Mouse (Mus musculus): Measurements from ENCODE around the gene Tnp2.
A peak's percentile ranks its signal among the peaks of the same experiment; 100 is the strongest.
"Not testable (repeated sequence)": the region's sequence is repeated elsewhere in the genome, so short reads cannot be mapped to it uniquely, and the experiment has no call there.

The Tnp2 gene

GRCm38 (mm10) chr16:10788271-10788670 is at the start of gene Tnp2:
Tnp2 (minus strand) TSS chr16:10788660.
- no peak for DNase-seq (ENCODE audit: low spot score in 2 of 2)

GRCm38 (mm10) chr16:10837903-10838302 is 49.4 kb upstream of the Tnp2 start:
- DNase-seq (ENCODE audit: low spot score in 2 of 2), result no peak

GRCm38 (mm10) chr16:10837250-10837649 is 48.8 kb upstream of the Tnp2 start:
- no peak for DNase-seq (ENCODE audit: low spot score in 2 of 2)

- no peak for DNase-seq (ENCODE audit: low spot score in 2 of 2)
Observed at GRCm38 (mm10) chr16:10836388-10836787, 47.9 kb upstream of the Tnp2 start.

GRCm38 (mm10) chr16:10834911-10835587 is 46.6 kb upstream of the Tnp2 start, which contains the start of gene Rmi2:
Rmi2 (plus strand) TSS chr16:10835059.
- DNase-seq (ENCODE audit: low spot score in 2 of 2), result peak; percentile 49 to 67

- DNase-seq (ENCODE audit: low spot score in 2 of 2), result no peak
Observed at GRCm38 (mm10) chr16:10834542-10834910, 46.1 kb upstream of the Tnp2 start.

GRCm38 (mm10) chr16:10828461-10828805 is 40.0 kb upstream of the Tnp2 start:
- no peak for DNase-seq (ENCODE audit: low spot score in 2 of 2)

- DNase-seq (ENCODE audit: low spot score in 2 of 2), result no peak
Observed at GRCm38 (mm10) chr16:10827766-10828460, 39.5 kb upstream of the Tnp2 start.

- DNase-seq (ENCODE audit: low spot score in 2 of 2), result no peak
Observed at GRCm38 (mm10) chr16:10827269-10827668, 38.8 kb upstream of the Tnp2 start.

- DNase-seq (ENCODE audit: low spot score in 2 of 2), result no peak
Observed at GRCm38 (mm10) chr16:10825840-10826239, 37.4 kb upstream of the Tnp2 start.

- DNase-seq (ENCODE audit: low spot score in 2 of 2), result no peak
Observed at GRCm38 (mm10) chr16:10824536-10824935, 36.1 kb upstream of the Tnp2 start.

GRCm38 (mm10) chr16:10821387-10821786 is 32.9 kb upstream of the Tnp2 start:
- DNase-seq (ENCODE audit: low spot score in 2 of 2), result no peak

- DNase-seq (ENCODE audit: low spot score in 2 of 2), result no peak
Observed at GRCm38 (mm10) chr16:10819966-10820365, 31.5 kb upstream of the Tnp2 start.

- DNase-seq (ENCODE audit: low spot score in 2 of 2), result no peak
Observed at GRCm38 (mm10) chr16:10818579-10819135, 30.2 kb upstream of the Tnp2 start.

- DNase-seq (ENCODE audit: low spot score in 2 of 2), result no peak
Observed at GRCm38 (mm10) chr16:10814864-10815263, 26.4 kb upstream of the Tnp2 start.

GRCm38 (mm10) chr16:10813726-10814125 is 25.3 kb upstream of the Tnp2 start:
- DNase-seq (ENCODE audit: low spot score in 2 of 2), result no peak

- DNase-seq (ENCODE audit: low spot score in 2 of 2), result no peak
Observed at GRCm38 (mm10) chr16:10812865-10813371, 24.5 kb upstream of the Tnp2 start, which contains the start of gene Gm11172. Gm11172 (plus strand) TSS chr16:10812915.

GRCm38 (mm10) chr16:10810376-10810775 is 21.9 kb upstream of the Tnp2 start:
- DNase-seq (ENCODE audit: low spot score in 2 of 2), result no peak

- DNase-seq (ENCODE audit: low spot score in 2 of 2), result no peak
Observed at GRCm38 (mm10) chr16:10805789-10806527, 17.5 kb upstream of the Tnp2 start, which contains the start of gene Prm1. Prm1 (minus strand) TSS chr16:10805839.

GRCm38 (mm10) chr16:10802420-10802819 is 14.0 kb upstream of the Tnp2 start:
- DNase-seq (ENCODE audit: low spot score in 2 of 2), result not testable (repeated sequence)

- DNase-seq (ENCODE audit: low spot score in 2 of 2), result no peak
Observed at GRCm38 (mm10) chr16:10796034-10796433, 7.6 kb upstream of the Tnp2 start, which contains the start of gene Prm2. Prm2 (minus strand) TSS chr16:10796134.

GRCm38 (mm10) chr16:10790702-10791101 is 2.2 kb upstream of the Tnp2 start, which contains the start of gene Prm3:
Prm3 (minus strand) TSS chr16:10790914.
- DNase-seq (ENCODE audit: low spot score in 2 of 2), result no peak
